Mouse (Mus musculus): Measurements from ENCODE around the gene Ccdc126. TPM values are rescaled to one million over a fixed set of nuclear protein-coding genes. Genes with fewer than 3 reads are reported as not detected.

The Ccdc126 gene
- polyA plus RNA-seq, 1 experiment from 2014 or later: 11.9 TPM

- no peak overlapping the region for H3K27ac ChIP-seq
- no peaks in the 10 kb centered on the region for H3K27me3 ChIP-seq (replicated peaks)
- WGBS: 69% methylated on average over 4 of the region's 4 CpGs
- H3K9ac ChIP-seq: no peak overlapping the region
- no peaks in the 10 kb centered on the region for H3K9me3 ChIP-seq
- H3K4me3 ChIP-seq (replicated peaks): no peak overlapping the region
- no peaks in the 10 kb centered on the region for H3K4me1 ChIP-seq (replicated peaks)
- H3K36me3 ChIP-seq: no peaks in the 10 kb centered on the region
- no peak overlapping the region for H3K4me2 ChIP-seq (replicated peaks)
- no peak for ATAC-seq
Measured at GRCm38 (mm10) chr6:49355171-49355570, 36.1 kb downstream of the Ccdc126 start.

- Histone ChIP-seq H3K27me3 (replicated peaks) (no peaks in the 10 kb centered on the region), H3K9ac (no peak overlapping the region), H3K36me3 (no peaks in the 10 kb centered on the region), H3K9me3 (no peaks in the 10 kb centered on the region), H3K4me1 (replicated peaks) (no peaks in the 10 kb centered on the region), H3K27ac (no peak overlapping the region), H3K4me2 (replicated peaks) (no peak overlapping the region), H3K4me3 (replicated peaks) (no peak overlapping the region)
- ATAC-seq: no peak
Measured at GRCm38 (mm10) chr6:49360420-49360819, 41.3 kb downstream of the Ccdc126 start.

GRCm38 (mm10) chr6:49367159-49368054, 48.3 kb downstream of the Ccdc126 start, which contains the start of gene Fam221a:
Fam221a (plus strand) TSS chr6:49367739.
- Histone ChIP-seq H3K4me3 (replicated peaks) (peak within 1 kb of the TSS; percentile 57), H3K36me3 (no peaks in the 10 kb centered on the region), H3K9ac (peak within 1 kb of the TSS; percentile 63), H3K9me3 (no peaks in the 10 kb centered on the region), H3K27me3 (replicated peaks) (no peaks in the 10 kb centered on the region), H3K27ac (peak within 1 kb of the TSS; percentile 84), H3K4me2 (replicated peaks) (peak within 1 kb of the TSS; percentile 87), H3K4me1 (replicated peaks) (peaks cover 6% of the 10 kb centered on the region; the same call in 1 of the 2 replicates)
- ATAC-seq: peak; percentile 98
- 4% methylated on average over 48 of the region's 49 CpGs for WGBS

- H3K27me3 ChIP-seq (replicated peaks): no peaks in the 10 kb centered on the region
- 35% methylated on average over 3 of the region's 3 CpGs for WGBS
- ATAC-seq: no peak
- H3K9ac ChIP-seq: peak overlapping the region; percentile 63
- peak overlapping the region; percentile 87 for H3K4me2 ChIP-seq (replicated peaks)
- H3K27ac ChIP-seq: no peak overlapping the region
- H3K4me3 ChIP-seq (replicated peaks): peak overlapping the region; percentile 57
- no peaks in the 10 kb centered on the region for H3K9me3 ChIP-seq
- H3K4me1 ChIP-seq (replicated peaks): peaks cover 6% of the 10 kb centered on the region; the same call in 1 of the 2 replicates
- no peaks in the 10 kb centered on the region for H3K36me3 ChIP-seq
Measured at GRCm38 (mm10) chr6:49368212-49368611, 49.1 kb downstream of the Ccdc126 start.

- H3K4me1 ChIP-seq (replicated peaks): peaks cover 6% of the 10 kb centered on the region; the same call in 1 of the 2 replicates
- no peak for ATAC-seq
- H3K27me3 ChIP-seq (replicated peaks): no peaks in the 10 kb centered on the region
- H3K4me2 ChIP-seq (replicated peaks): no peak overlapping the region
- H3K27ac ChIP-seq: no peak overlapping the region
- no peak overlapping the region for H3K9ac ChIP-seq
- H3K9me3 ChIP-seq: no peaks in the 10 kb centered on the region
- no peak overlapping the region for H3K4me3 ChIP-seq (replicated peaks)
- WGBS: 76% methylated on average over 4 of the region's 4 CpGs
- no peaks in the 10 kb centered on the region for H3K36me3 ChIP-seq
Measured at GRCm38 (mm10) chr6:49372705-49373104, 53.6 kb downstream of the Ccdc126 start.

- ATAC-seq: no peak
- Histone ChIP-seq H3K36me3 (no peaks in the 10 kb centered on the region), H3K9ac (no peak overlapping the region), H3K9me3 (no peaks in the 10 kb centered on the region), H3K27me3 (replicated peaks) (no peaks in the 10 kb centered on the region), H3K27ac (no peak overlapping the region), H3K4me3 (replicated peaks) (no peak overlapping the region), H3K4me2 (replicated peaks) (no peak overlapping the region), H3K4me1 (replicated peaks) (no peaks in the 10 kb centered on the region)
- WGBS: 49% methylated on average over 2 of the region's 2 CpGs
Measured at GRCm38 (mm10) chr6:49373943-49374342, 54.9 kb downstream of the Ccdc126 start.

GRCm38 (mm10) chr6:49378328-49378727, 59.3 kb downstream of the Ccdc126 start:
- H3K9me3 ChIP-seq: no peaks in the 10 kb centered on the region
- WGBS: 58% methylated on average over 12 of the region's 12 CpGs
- H3K9ac ChIP-seq: no peak overlapping the region
- H3K4me1 ChIP-seq (replicated peaks): no peaks in the 10 kb centered on the region
- ATAC-seq: no peak
- H3K4me3 ChIP-seq (replicated peaks): no peak overlapping the region
- no peak overlapping the region for H3K27ac ChIP-seq
- no peaks in the 10 kb centered on the region for H3K27me3 ChIP-seq (replicated peaks)
- H3K4me2 ChIP-seq (replicated peaks): no peak overlapping the region
- no peaks in the 10 kb centered on the region for H3K36me3 ChIP-seq

Other genes with a start within 250 kb of the Ccdc126 start
- gene Malsu1, start 245.5 kb upstream of the Ccdc126 start, polyA plus RNA-seq (2015; fragmentation: Nextera tagmentation; extraction: Ambion mirVana): 66.9 and 78.7 TPM in 2 replicates
- gene Igf2bp3, start 104.3 kb upstream of the Ccdc126 start, polyA plus RNA-seq (2015; fragmentation: Nextera tagmentation; extraction: Ambion mirVana): 83.1 and 96.8 TPM in 2 replicates
- 81.4 and 82.9 TPM in 2 replicates for gene Tra2a, start 55.2 kb upstream of the Ccdc126 start, polyA plus RNA-seq (2015; fragmentation: Nextera tagmentation; extraction: Ambion mirVana)
- 4.7 and 6.6 TPM in 2 replicates for gene Fam221a, start 48.5 kb downstream of the Ccdc126 start, polyA plus RNA-seq (2015; fragmentation: Nextera tagmentation; extraction: Ambion mirVana)
- 0.06 TPM in 1 of 2 replicates, not detected in the other for gene Stk31, start 76.3 kb downstream of the Ccdc126 start, polyA plus RNA-seq (2015; fragmentation: Nextera tagmentation; extraction: Ambion mirVana)

Data from intestine, embryonic 15.5 days (tissue).